Mouse (Mus musculus): ENCODE results near the gene Acer2. TPM values are rescaled to one million over a fixed set of nuclear protein-coding genes. Genes with fewer than 3 reads are reported as not detected.

The Acer2 gene
- polyA plus RNA-seq, 1 experiment from 2014 or later, result 12.8 TPM

DNA sequence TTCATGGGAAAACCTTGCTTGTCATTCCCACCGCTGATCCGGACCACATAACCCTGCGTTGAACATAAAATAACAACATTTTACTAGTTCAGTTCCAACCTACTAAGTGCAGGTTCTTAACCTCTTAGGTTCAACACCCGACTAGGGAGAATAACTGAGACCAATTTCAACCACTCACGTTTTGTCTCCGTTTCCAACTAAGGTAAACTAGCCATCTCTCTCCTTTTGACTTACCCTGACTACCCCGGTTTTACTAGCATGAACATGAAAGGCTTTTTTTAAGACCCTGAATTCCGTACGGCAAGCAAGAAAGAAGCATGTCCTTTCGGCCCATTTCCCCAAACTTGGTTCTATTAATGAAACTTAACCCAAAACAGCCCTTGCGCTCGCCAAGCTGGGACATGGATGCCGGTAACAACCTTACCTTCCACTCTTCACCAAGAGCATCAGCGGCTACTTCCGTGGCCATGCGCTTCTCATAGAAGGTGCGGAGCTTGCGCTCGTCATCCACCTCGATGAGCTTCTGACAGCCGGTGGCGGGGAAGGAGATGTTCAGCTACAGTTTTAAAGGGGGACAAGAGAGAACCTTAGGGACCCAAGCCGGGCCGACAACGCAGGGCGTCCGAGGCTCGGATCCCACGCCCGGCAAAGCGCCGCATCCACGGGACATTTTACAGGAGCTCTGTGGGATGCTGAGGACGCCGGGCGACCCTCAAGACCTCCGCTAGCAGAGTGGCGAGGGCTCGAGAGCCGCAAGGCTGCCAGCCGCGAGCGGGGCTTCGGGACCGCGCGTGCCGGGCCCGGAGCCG is 17.7 kb upstream of the Acer2 start:
- H3K36me3 ChIP-seq (ENCODE audit: control insufficient read depth, insufficient read depth, low read length), result peaks cover 38% of the 10 kb centered on the region
- no peak for DNase-seq (ENCODE audit: low spot score)
- H3K4me1 ChIP-seq (ENCODE audit: control insufficient read depth, insufficient read depth, low read length), result peaks cover 4% of the 10 kb centered on the region; the same call in 1 of the 2 replicates
- H3K27ac ChIP-seq (ENCODE audit: low read depth, low read length), result peak overlapping the region; percentile 96
- 2% methylated on average over 50 of the region's 50 CpGs for WGBS
- no peaks in the 10 kb centered on the region for H3K27me3 ChIP-seq (replicated peaks; ENCODE audit: control insufficient read depth, insufficient read depth, low read length)
- peak overlapping the region; percentile 92 for H3K4me3 ChIP-seq (ENCODE audit: low read depth, low read length)
- H3K9me3 ChIP-seq (replicated peaks; ENCODE audit: control insufficient read depth, low read length), result no peaks in the 10 kb centered on the region
- peak overlapping the region; percentile 99 for H3K9ac ChIP-seq (ENCODE audit: low read length)
- H3K4me2 ChIP-seq (ENCODE audit: low read length), result peak overlapping the region; percentile 83
- peak; percentile 1; the same call in 1 of the 2 replicates for ATAC-seq

DNA sequence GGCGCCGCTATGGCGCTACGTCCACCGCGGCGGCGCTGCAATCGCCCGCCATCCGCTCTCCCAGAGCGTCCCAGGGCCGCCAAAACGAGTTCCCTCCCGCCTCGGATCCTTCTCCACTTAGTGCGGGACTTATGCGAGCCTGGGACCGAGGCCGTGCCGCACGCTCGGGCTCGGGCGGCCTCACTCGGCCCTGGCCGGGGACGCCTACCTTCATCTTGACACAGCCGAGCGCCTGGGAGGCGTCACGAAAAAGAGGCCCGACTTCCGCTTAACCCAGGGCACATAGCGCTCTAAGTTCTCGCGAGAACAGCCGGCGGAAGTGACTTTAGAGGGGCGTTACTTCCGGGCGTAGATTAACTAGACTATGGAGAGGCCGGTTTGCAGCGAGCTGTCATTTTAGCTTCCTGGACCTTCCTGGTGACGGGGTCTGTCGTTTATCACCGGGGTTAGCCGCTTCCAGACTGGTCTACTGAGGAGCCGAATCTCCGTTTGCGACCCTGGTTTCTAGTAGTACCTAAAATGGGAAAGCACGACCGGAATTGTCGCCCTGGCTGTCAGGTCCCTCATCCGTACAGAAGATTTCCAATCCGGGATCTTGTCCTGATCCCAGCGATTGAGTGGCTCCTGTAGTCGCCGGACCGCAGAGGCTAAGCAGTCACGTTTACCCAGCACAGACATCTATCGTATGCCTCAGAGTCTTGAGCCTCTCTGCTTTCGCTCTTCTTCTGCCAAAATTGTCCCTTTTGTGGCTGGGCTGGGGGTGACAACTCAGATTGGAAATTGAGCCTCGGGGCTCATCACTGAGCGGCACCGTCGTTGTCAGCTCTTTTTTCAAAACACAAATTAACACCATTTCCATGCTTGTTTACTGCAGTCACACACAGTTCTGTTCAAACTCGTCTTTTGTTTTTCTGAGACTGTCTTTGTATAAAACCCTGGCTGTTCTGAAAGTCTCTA is 16.8 kb upstream of the Acer2 start, which contains the start of gene Rps6:
Gene Rps6, minus strand, starts transcription at position 300 of the 957 bp plus-strand sequence.
- peak within 1 kb of the TSS; percentile 99 for H3K9ac ChIP-seq (ENCODE audit: low read length)
- H3K4me1 ChIP-seq (ENCODE audit: control insufficient read depth, insufficient read depth, low read length), result peaks cover 4% of the 10 kb centered on the region; the same call in 1 of the 2 replicates
- peak within 1 kb of the TSS; percentile 83 for H3K4me2 ChIP-seq (ENCODE audit: low read length)
- H3K4me3 ChIP-seq (ENCODE audit: low read depth, low read length), result peak within 1 kb of the TSS; percentile 92
- WGBS, result under 1% methylated on average over 67 of the region's 68 CpGs
- no peaks in the 10 kb centered on the region for H3K27me3 ChIP-seq (replicated peaks; ENCODE audit: control insufficient read depth, insufficient read depth, low read length)
- ATAC-seq (peak; percentile 99), DNase-seq (ENCODE audit: low spot score) (peak; percentile 99)
- H3K9me3 ChIP-seq (replicated peaks; ENCODE audit: control insufficient read depth, low read length), result no peaks in the 10 kb centered on the region
- H3K27ac ChIP-seq (ENCODE audit: low read depth, low read length), result peak within 1 kb of the TSS; percentile 96
- H3K36me3 ChIP-seq (ENCODE audit: control insufficient read depth, insufficient read depth, low read length), result peaks cover 30% of the 10 kb centered on the region

- WGBS, result 58% methylated on average over 12 of the region's 12 CpGs
- DNase-seq (ENCODE audit: low spot score), result peak; percentile 10
Measured at GRCm38 (mm10) chr4:86858070-86858440, 16.1 kb upstream of the Acer2 start.

GRCm38 (mm10) chr4:86864087-86864486 is 10.1 kb upstream of the Acer2 start:
- Histone ChIP-seq H3K4me1 (ENCODE audit: control insufficient read depth, insufficient read depth, low read length) (no peaks in the 10 kb centered on the region), H3K9me3 (replicated peaks; ENCODE audit: control insufficient read depth, low read length) (no peaks in the 10 kb centered on the region), H3K9ac (ENCODE audit: low read length) (no peak overlapping the region), H3K4me3 (ENCODE audit: low read depth, low read length) (no peak overlapping the region), H3K27ac (ENCODE audit: low read depth, low read length) (no peak overlapping the region), H3K36me3 (ENCODE audit: control insufficient read depth, insufficient read depth, low read length) (no peaks in the 10 kb centered on the region), H3K4me2 (ENCODE audit: low read length) (no peak overlapping the region), H3K27me3 (replicated peaks; ENCODE audit: control insufficient read depth, insufficient read depth, low read length) (no peaks in the 10 kb centered on the region)
- no peak for ATAC-seq
- DNase-seq (ENCODE audit: low spot score), result no peak
- 84% methylated on average over 5 of the region's 5 CpGs for WGBS

More at GRCm38 (mm10) chr4:86858070-86858440, 16.1 kb upstream of the Acer2 start:
- no peaks in the 10 kb centered on the region for H3K27me3 ChIP-seq (replicated peaks; ENCODE audit: control insufficient read depth, insufficient read depth, low read length)
- peaks cover 24% of the 10 kb centered on the region for H3K36me3 ChIP-seq (ENCODE audit: control insufficient read depth, insufficient read depth, low read length)
- no peak for ATAC-seq
- peak overlapping the region; percentile 99 for H3K9ac ChIP-seq (ENCODE audit: low read length)
- peak overlapping the region; percentile 83 for H3K4me2 ChIP-seq (ENCODE audit: low read length)
- H3K4me3 ChIP-seq (ENCODE audit: low read depth, low read length), result peak overlapping the region; percentile 92
- no peaks in the 10 kb centered on the region for H3K9me3 ChIP-seq (replicated peaks; ENCODE audit: control insufficient read depth, low read length)
- H3K4me1 ChIP-seq (ENCODE audit: control insufficient read depth, insufficient read depth, low read length), result peaks cover 4% of the 10 kb centered on the region; the same call in 1 of the 2 replicates
- peak overlapping the region; percentile 96; the same call in 1 of the 2 replicates for H3K27ac ChIP-seq (ENCODE audit: low read depth, low read length)

DNA sequence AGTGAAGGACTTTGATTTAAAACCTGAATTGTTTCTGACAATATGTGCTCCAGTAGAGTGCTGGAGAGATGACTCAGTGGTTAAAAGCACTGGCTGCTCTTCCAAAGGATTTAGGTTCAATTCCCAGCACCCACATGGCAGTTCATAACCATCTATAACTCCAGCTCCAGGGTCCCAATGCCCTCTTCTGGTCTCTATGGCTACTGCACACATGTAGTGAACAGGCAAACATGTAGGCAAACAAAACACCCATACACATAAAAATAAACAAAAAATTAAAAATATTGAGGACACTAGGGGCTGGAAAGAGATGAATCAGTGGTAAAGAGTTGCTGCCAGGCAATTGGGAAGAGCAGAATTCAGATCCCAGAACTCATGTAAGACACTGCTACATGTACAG is 2.2 kb upstream of the Acer2 start:
- Histone ChIP-seq H3K4me3 (ENCODE audit: low read depth, low read length) (no peak overlapping the region), H3K4me2 (ENCODE audit: low read length) (no peak overlapping the region), H3K27ac (ENCODE audit: low read depth, low read length) (no peak overlapping the region), H3K4me1 (ENCODE audit: control insufficient read depth, insufficient read depth, low read length) (0 out of 2 replicates have a peak, but pooled peaks cover 2% of the 10 kb centered on the region), H3K9ac (ENCODE audit: low read length) (no peak overlapping the region), H3K9me3 (replicated peaks; ENCODE audit: control insufficient read depth, low read length) (no peaks in the 10 kb centered on the region), H3K27me3 (replicated peaks; ENCODE audit: control insufficient read depth, insufficient read depth, low read length) (no peaks in the 10 kb centered on the region), H3K36me3 (ENCODE audit: control insufficient read depth, insufficient read depth, low read length) (no peaks in the 10 kb centered on the region)
- DNase-seq (ENCODE audit: low spot score) (no peak), ATAC-seq (no peak)

GRCm38 (mm10) chr4:86873072-86873471 is 1.1 kb upstream of the Acer2 start:
- H3K4me2 ChIP-seq (ENCODE audit: low read length), result no peak overlapping the region
- H3K27ac ChIP-seq (ENCODE audit: low read depth, low read length), result no peak overlapping the region
- DNase-seq (ENCODE audit: low spot score) (peak; percentile 16), ATAC-seq (no peak)
- no peak overlapping the region for H3K9ac ChIP-seq (ENCODE audit: low read length)
- H3K27me3 ChIP-seq (replicated peaks; ENCODE audit: control insufficient read depth, insufficient read depth, low read length), result no peaks in the 10 kb centered on the region
- 57% methylated on average over 4 of the region's 4 CpGs for WGBS
- H3K36me3 ChIP-seq (ENCODE audit: control insufficient read depth, insufficient read depth, low read length), result no peaks in the 10 kb centered on the region
- H3K9me3 ChIP-seq (replicated peaks; ENCODE audit: control insufficient read depth, low read length), result no peaks in the 10 kb centered on the region
- 0 out of 2 replicates have a peak, but pooled peaks cover 2% of the 10 kb centered on the region for H3K4me1 ChIP-seq (ENCODE audit: control insufficient read depth, insufficient read depth, low read length)
- no peak overlapping the region for H3K4me3 ChIP-seq (ENCODE audit: low read depth, low read length)

DNA sequence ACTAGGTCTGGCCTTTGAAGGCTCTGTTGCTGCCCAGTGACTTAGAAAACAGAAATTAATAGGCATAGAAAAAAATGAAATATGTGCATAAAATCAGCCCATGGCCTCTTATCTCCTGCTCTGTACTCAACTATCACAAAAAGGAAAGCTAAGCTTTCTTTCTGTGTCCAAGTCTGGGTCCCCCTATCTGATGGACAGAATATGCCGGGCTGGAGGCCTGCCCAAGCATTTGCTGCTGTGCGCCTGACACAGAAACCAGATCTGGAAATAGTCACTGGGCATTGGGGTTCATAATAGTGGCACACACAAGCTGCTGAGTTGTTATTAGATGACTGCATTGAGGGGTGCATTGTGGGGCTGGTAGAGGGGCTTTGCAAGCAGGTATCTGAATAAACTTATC is 5.3 kb downstream of the Acer2 start:
- Histone ChIP-seq H3K27ac (ENCODE audit: low read depth, low read length) (no peak overlapping the region), H3K27me3 (replicated peaks; ENCODE audit: control insufficient read depth, insufficient read depth, low read length) (no peaks in the 10 kb centered on the region), H3K4me2 (ENCODE audit: low read length) (no peak overlapping the region), H3K9me3 (replicated peaks; ENCODE audit: control insufficient read depth, low read length) (no peaks in the 10 kb centered on the region), H3K4me1 (ENCODE audit: control insufficient read depth, insufficient read depth, low read length) (no peaks in the 10 kb centered on the region), H3K4me3 (ENCODE audit: low read depth, low read length) (no peak overlapping the region), H3K9ac (ENCODE audit: low read length) (no peak overlapping the region), H3K36me3 (ENCODE audit: control insufficient read depth, insufficient read depth, low read length) (no peaks in the 10 kb centered on the region)
- no peak for ATAC-seq
- WGBS, result 96% methylated on average over 2 of the region's 2 CpGs
- DNase-seq (ENCODE audit: low spot score), result no peak

DNA sequence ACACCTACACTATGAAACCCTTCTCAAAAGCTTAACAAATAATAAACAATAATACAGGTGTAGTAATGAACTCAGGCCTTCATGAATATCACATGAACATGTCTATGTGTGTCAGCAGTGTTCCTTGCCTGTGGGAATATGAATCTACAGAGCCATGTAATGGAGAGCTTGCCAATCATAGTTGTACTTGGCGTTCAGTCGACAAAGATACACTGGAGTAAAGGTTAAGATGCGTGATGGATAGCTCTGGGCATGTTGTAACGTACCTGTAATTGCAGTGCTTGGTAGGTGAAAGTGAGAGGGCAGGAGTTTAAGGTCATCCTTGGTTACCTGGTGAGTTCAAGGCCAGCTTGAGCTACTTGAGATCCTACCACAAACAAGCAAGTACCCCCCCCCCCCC is 7.0 kb downstream of the Acer2 start:
- no peaks in the 10 kb centered on the region for H3K27me3 ChIP-seq (replicated peaks; ENCODE audit: control insufficient read depth, insufficient read depth, low read length)
- 88% methylated on average over 4 of the region's 4 CpGs for WGBS
- H3K4me3 ChIP-seq (ENCODE audit: low read depth, low read length), result no peak overlapping the region
- DNase-seq (ENCODE audit: low spot score) (no peak), ATAC-seq (no peak)
- H3K4me1 ChIP-seq (ENCODE audit: control insufficient read depth, insufficient read depth, low read length), result no peaks in the 10 kb centered on the region
- no peak overlapping the region for H3K9ac ChIP-seq (ENCODE audit: low read length)
- H3K36me3 ChIP-seq (ENCODE audit: control insufficient read depth, insufficient read depth, low read length), result no peaks in the 10 kb centered on the region
- H3K27ac ChIP-seq (ENCODE audit: low read depth, low read length), result no peak overlapping the region
- no peaks in the 10 kb centered on the region for H3K9me3 ChIP-seq (replicated peaks; ENCODE audit: control insufficient read depth, low read length)
- no peak overlapping the region for H3K4me2 ChIP-seq (ENCODE audit: low read length)
